Mouse (Mus musculus) gastrocnemius, postnatal 25 days (tissue): ENCODE data around the gene Maats1. TPM values are rescaled to one million over a fixed set of nuclear protein-coding genes. Genes with fewer than 3 reads are reported as not detected.

Experiments used
- total RNA-seq, 2 experiments: library from RNA; stranded (reverse); gene quantifications; 1 replicate in 1 of 2; 2 replicates in 1 of 2; pipeline ENCODE4 v1.2.3; 2021

Gene Maats1
- total RNA-seq, 2 experiments from 2014 or later: not detected

Other genes starting within 250 kb of the Maats1 start
- gene Nr1i2, start 47.3 kb downstream of the Maats1 start, total RNA-seq: not detected
- gene Cox17, start 4.8 kb upstream of the Maats1 start, total RNA-seq: 100 to 1,000 TPM; 143 to 154 TPM
- gene Gm21987, start 4.9 kb upstream of the Maats1 start, total RNA-seq: not detected
- 10 to 100 TPM; 50.3 to 67.8 TPM for gene Popdc2, start 20.1 kb upstream of the Maats1 start, total RNA-seq
- gene Pla1a, start 91.0 kb upstream of the Maats1 start, total RNA-seq: 1 to 10 TPM; 3.0 to 3.6 TPM
- gene Adprh, start 110.6 kb upstream of the Maats1 start, total RNA-seq: 10 to 100 TPM; 16.9 to 19.6 TPM
- under 1 TPM; 0.15 to 0.38 TPM for gene Cd80, start 113.4 kb upstream of the Maats1 start, total RNA-seq
- 10 to 100 TPM; 48.4 to 52.2 TPM for gene Timmdc1, start 180.5 kb upstream of the Maats1 start, total RNA-seq
- gene Poglut1, start 208.1 kb upstream of the Maats1 start, total RNA-seq: 1 to 10 TPM; 6.2 to 8.1 TPM
- gene Tmem39a, start 216.6 kb upstream of the Maats1 start, total RNA-seq: 10 to 100 TPM; 17.1 to 18.8 TPM